Mouse (Mus musculus) thymus, adult 2 months (tissue): ENCODE results near the gene Cacng4. TPM values are rescaled to one million over a fixed set of nuclear protein-coding genes. Genes with fewer than 3 reads are reported as not detected.

ENCODE experiments used
- DNase-seq: peaks from one replicate; pipeline ENCODE4 v3.0.0; 2021
- H3K27ac ChIP-seq: fragments of 200-500 bp; 2 replicates; pipeline ENCODE4 v1.5.1; 2012; ENCODE audit warnings: low read length, control low read depth; ENCODE audit not compliant: control insufficient read depth, insufficient read depth
- H3K27me3 ChIP-seq: fragments of 200-500 bp; 2 replicates; pipeline ENCODE4 v1.6.1; 2012; ENCODE audit warnings: mild to moderate bottlenecking, low read length, moderate library complexity, mixed read lengths; ENCODE audit not compliant: control insufficient read depth, insufficient read depth
- H3K36me3 ChIP-seq: fragments of 200-500 bp; 2 replicates; pipeline ENCODE4 v1.6.1; 2012; ENCODE audit warnings: mild to moderate bottlenecking, low read length, moderate library complexity; ENCODE audit not compliant: control insufficient read depth, insufficient read depth
- H3K4me1 ChIP-seq: fragments of 200-500 bp; replicated peaks from 2 replicates; pipeline ENCODE4 v1.6.1; 2012; ENCODE audit warnings: low read length; ENCODE audit not compliant: control insufficient read depth, insufficient read depth
- H3K4me3 ChIP-seq: fragments of 200-500 bp; 2 replicates; pipeline ENCODE4 v1.5.1; 2012; ENCODE audit warnings: mild to moderate bottlenecking, low read length, control low read depth, moderate library complexity; ENCODE audit not compliant: control insufficient read depth, insufficient read depth
- CTCF ChIP-seq: fragments of 200-500 bp; IDR thresholded peaks from 2 replicates; pipeline ENCODE4 v1.5.1; 2012; ENCODE audit warnings: mild to moderate bottlenecking, control low read depth, low read length, moderate library complexity, borderline replicate concordance; ENCODE audit not compliant: control insufficient read depth, poor library complexity, insufficient read depth; ENCODE audit errors: extremely low read depth
- POLR2A ChIP-seq: fragments of 200-500 bp; IDR thresholded peaks from 2 replicates; pipeline ENCODE4 v1.6.1; 2012; ENCODE audit warnings: mild to moderate bottlenecking, low read length, control low read depth, moderate library complexity; ENCODE audit not compliant: control insufficient read depth, poor library complexity, insufficient read depth; ENCODE audit errors: extremely low read depth
- WGBS: fragments of 180-500 bp; shearing (Covaris S2); methylation state at CpG from one replicate; pipeline ENCODE4 v1.1.7; 2018; 5-methylcytosine and 5-hydroxymethylcytosine counted together
- polyA plus RNA-seq: library from polyadenylated mRNA; depleted of rRNA; stranded (reverse); fragments of >200 nt; gene quantifications from 2 replicates; pipeline ENCODE4 v1.2.3, GENCODE M21; 2012

The Cacng4 gene
- polyA plus RNA-seq, 1 experiment: 4.8 TPM

DNA sequence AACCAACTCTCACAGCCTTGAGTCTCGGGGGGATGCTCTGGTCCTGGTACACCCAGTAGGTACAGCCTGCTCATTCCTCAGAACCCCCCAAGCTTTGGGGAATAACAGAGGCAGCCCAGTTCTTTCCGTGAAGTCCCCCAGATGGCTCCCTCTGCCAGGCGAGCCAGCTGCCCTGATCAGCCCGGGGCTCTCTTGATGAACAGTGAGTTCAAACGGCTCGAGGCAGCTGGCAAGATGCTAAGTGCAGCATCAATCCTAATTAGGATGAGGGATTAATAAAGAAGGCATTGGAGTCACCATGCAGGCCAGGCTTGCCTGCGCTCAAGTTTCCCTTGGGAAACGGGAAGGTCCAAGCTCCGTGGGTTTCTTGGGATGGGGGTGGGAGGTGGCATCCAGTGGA, 2.2 kb downstream of the Cacng4 start:
- peaks cover 4% of the 10 kb centered on the region; the same call in 1 of the 2 replicates for H3K27me3 ChIP-seq
- no peaks in the 10 kb centered on the region for H3K36me3 ChIP-seq
- WGBS: 32% methylated on average over 9 of the region's 9 CpGs
- TF ChIP-seq POLR2A (no peak), CTCF (no peak)
- no peak overlapping the region for H3K4me3 ChIP-seq
- no peak overlapping the region for H3K27ac ChIP-seq
- no peak for DNase-seq
- peaks cover 41% of the 10 kb centered on the region for H3K4me1 ChIP-seq

DNA sequence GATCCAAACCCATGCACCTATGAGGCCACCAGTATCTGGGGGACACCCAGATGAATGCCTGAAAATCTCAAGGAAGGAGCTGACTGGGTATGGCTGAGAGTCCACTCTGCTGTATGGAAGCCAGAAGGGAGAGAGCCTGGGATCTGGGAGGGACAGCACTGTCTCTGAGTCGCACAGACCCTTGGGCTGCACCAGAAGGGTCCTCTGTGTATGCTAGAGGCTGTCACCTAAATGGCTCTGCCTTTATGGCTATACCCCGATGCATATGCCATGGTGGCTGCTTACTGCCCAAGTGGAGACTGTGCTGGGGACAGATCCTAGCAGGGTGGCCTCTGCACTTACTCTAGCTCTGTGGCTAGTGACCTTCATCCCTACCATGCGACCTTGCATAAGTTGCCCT, 8.6 kb downstream of the Cacng4 start:
- WGBS: 65% methylated on average over 3 of the region's 3 CpGs

DNA sequence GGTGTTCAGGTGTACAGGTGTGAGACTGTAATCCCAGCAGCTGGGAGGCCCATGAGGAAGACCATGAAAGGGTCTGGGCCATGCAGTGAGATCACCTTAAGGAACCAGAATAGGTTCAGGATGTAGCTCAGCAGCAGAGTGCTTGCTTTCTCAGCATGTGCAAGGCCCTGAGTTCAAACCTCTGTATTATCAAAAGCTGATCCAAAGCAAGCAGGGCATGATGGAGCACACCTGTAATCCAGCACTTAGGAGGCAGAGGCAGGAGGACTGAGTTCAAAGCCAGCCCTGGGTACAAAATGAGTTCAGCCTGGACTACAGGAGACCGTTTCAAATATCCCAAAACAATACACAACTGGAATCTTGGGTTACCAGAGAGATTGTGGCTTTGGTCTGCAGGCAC, 9.1 kb downstream of the Cacng4 start:
- Histone ChIP-seq H3K27me3 (no peaks in the 10 kb centered on the region; the same call in 1 of the 2 replicates), H3K27ac (no peak overlapping the region), H3K4me1 (no peaks in the 10 kb centered on the region), H3K4me3 (no peak overlapping the region), H3K36me3 (no peaks in the 10 kb centered on the region)
- 85% methylated on average over 1 of the region's 1 CpGs for WGBS
- no peak for DNase-seq
- no peak for TF ChIP-seq POLR2A
- no peak for TF ChIP-seq CTCF

More for the DNA sequence above, 8.6 kb downstream of the Cacng4 start:
- Histone ChIP-seq H3K27ac (no peak overlapping the region), H3K4me1 (0 out of 2 replicates have a peak, but pooled peaks cover under 1% of the 10 kb centered on the region), H3K4me3 (no peak overlapping the region), H3K27me3 (no peaks in the 10 kb centered on the region; the same call in 1 of the 2 replicates), H3K36me3 (no peaks in the 10 kb centered on the region)
- TF ChIP-seq CTCF (no peak), POLR2A (no peak)
- DNase-seq: no peak

DNA sequence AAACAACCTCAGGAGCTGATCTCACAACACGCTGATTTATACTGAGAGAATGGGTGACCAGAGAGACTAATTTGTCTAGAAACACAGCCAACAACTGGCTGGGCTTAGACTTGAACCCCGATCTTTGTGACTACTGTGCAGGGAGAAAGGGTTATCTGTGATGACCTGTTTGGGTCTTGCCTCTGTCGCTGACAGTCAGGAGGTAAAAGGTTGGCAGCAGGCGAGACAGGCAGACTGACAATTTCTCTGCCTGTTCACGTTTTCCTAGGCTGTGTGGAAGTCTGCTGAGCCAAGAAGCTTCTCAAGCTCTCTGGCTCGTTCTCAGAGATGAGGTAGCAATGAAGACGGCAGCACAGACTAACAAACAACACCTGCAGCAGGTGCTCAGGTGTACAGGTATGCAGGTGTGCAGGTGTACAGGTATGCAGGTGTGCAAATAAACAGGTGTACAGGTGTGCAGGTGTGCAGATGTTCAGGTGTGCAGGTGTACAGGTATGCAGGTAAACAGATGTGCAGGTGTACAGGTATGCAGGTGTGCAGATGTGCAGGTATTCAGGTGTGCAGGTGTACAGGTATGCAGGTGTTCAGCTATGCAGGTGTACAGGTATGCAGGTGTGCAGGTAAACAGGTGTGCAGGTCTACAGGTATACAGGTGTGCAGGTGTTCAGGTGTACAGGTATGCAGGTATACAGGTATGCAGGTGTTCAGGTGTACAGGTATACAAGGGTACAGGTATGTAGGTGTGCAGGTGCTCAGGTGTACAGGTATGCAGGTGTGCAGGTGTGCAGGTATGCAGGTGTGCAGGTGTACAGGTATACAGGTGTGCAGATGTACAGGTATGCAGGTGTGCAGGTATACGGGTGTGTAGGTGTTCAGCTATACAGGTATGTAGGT, 10.2 kb downstream of the Cacng4 start:
- Histone ChIP-seq H3K4me1 (no peaks in the 10 kb centered on the region), H3K4me3 (no peak overlapping the region), H3K36me3 (no peaks in the 10 kb centered on the region), H3K27ac (no peak overlapping the region), H3K27me3 (no peaks in the 10 kb centered on the region; the same call in 1 of the 2 replicates)
- WGBS: 82% methylated on average over 8 of the region's 8 CpGs
- DNase-seq: no peak
- TF ChIP-seq CTCF (no peak), POLR2A (no peak)

DNA sequence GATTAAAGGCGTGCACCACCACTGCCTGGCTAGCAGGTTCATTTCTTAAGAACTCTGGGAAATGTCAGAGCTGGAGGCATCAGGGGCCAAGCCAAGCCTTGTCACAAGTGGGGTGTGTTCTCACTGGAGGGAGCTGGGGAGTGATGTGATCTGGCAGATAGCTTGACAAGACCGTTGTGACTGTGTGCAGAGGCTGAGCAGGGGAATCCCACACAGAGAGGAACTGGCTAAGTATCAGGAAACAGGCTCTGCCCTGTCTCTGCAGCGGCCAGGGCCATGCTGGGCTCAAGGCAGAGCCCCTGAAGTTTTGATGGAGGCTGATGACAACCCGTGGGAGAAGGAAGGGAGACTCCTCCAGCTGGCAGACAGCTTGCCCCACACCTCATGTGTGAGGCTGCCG, 11.8 kb downstream of the Cacng4 start:
- no peak for DNase-seq
- Histone ChIP-seq H3K4me1 (no peaks in the 10 kb centered on the region), H3K36me3 (no peaks in the 10 kb centered on the region), H3K4me3 (no peak overlapping the region), H3K27ac (no peak overlapping the region), H3K27me3 (no peaks in the 10 kb centered on the region; the same call in 1 of the 2 replicates)
- WGBS: 18% methylated on average over 5 of the region's 5 CpGs
- no peak for TF ChIP-seq POLR2A
- TF ChIP-seq CTCF: no peak

DNA sequence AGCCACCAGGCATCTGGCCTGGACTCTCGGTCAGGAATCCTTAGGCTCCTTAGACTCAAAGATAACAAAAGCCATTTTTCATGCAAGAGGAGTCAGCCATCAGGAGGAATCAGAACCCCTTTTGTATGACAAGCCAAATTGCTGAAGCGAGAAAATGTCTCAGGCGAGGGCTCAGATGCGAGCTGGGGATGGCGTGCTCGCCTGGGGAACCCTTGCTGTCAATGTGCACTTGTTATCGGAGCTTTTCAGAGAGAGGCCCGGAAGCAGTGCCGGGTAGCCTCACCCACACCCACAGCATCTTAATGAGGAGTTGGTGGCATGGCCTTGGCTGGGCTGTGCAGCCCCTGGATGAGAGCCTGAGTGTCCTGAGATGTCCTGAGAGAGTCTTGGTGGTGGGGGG, 15.5 kb downstream of the Cacng4 start:
- H3K27ac ChIP-seq: no peak overlapping the region
- H3K27me3 ChIP-seq: no peaks in the 10 kb centered on the region; the same call in 1 of the 2 replicates
- no peaks in the 10 kb centered on the region for H3K36me3 ChIP-seq
- no peak overlapping the region for H3K4me3 ChIP-seq
- H3K4me1 ChIP-seq: no peaks in the 10 kb centered on the region
- no peak for TF ChIP-seq POLR2A
- TF ChIP-seq CTCF: no peak
- DNase-seq: no peak
- WGBS: 95% methylated on average over 9 of the region's 9 CpGs

DNA sequence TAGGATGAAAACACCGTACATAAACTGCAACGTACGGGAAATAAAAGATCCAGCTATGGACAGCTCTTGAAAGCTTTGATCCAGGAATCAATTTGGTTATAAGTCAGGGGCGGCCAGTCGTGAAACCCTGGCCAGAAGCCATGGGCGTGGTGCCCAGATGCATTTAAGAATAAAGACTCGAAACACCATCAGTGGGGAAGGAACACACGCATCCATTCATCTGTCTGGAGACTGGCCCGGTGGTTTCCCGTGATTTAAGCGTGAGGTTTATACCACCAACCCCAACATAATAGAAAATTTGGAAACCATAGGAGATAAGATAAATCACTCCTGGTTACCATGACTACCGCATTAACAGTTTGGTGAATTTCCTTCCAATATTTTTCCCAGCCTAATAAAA, 16.9 kb downstream of the Cacng4 start:
- 81% methylated on average over 12 of the region's 12 CpGs for WGBS
- TF ChIP-seq POLR2A: no peak
- TF ChIP-seq CTCF: no peak
- Histone ChIP-seq H3K36me3 (no peaks in the 10 kb centered on the region), H3K27ac (no peak overlapping the region), H3K27me3 (no peaks in the 10 kb centered on the region), H3K4me1 (no peaks in the 10 kb centered on the region), H3K4me3 (no peak overlapping the region)
- DNase-seq: no peak
